Mouse (Mus musculus) liver, embryonic 15.5 days (tissue): ENCODE measurements around the gene Gstp3. TPM values are rescaled to one million over a fixed set of nuclear protein-coding genes. Genes with fewer than 3 reads are reported as not detected.

ENCODE experiments used
- ATAC-seq: fragments of 200-750 bp; cut with Nextera tagmentation; 2 replicates; pipeline ENCODE4 v1.8.0; 2017; ENCODE audit warnings: moderate number of reproducible peaks, mild to moderate bottlenecking, moderate library complexity; ENCODE audit not compliant: insufficient read depth
- H3K27ac ChIP-seq: fragments of 300-500 bp; sonication (generic); replicated peaks from 2 replicates; pipeline ENCODE4 v1.5.1; 2015; ENCODE audit warnings: mild to moderate bottlenecking, inconsistent platforms
- H3K27me3 ChIP-seq: fragments of 300-500 bp; sonication (generic); 2 replicates; pipeline ENCODE4 v1.6.1; 2015; ENCODE audit warnings: mild to moderate bottlenecking, inconsistent platforms
- H3K36me3 ChIP-seq: fragments of 300-500 bp; sonication (generic); replicated peaks from 2 replicates; pipeline ENCODE4 v1.6.1; 2015; ENCODE audit warnings: moderate library complexity, mild to moderate bottlenecking, inconsistent platforms
- H3K4me1 ChIP-seq: fragments of 300-500 bp; sonication (generic); replicated peaks from 2 replicates; pipeline ENCODE4 v1.6.1; 2015; ENCODE audit warnings: inconsistent platforms
- H3K4me2 ChIP-seq: fragments of 300-500 bp; sonication (generic); 2 replicates; pipeline ENCODE4 v1.6.1; 2015; ENCODE audit warnings: moderate library complexity, mild to moderate bottlenecking, inconsistent platforms
- H3K4me3 ChIP-seq: fragments of 300-500 bp; sonication (generic); replicated peaks from 2 replicates; pipeline ENCODE4 v1.5.1; 2015; ENCODE audit warnings: mild to moderate bottlenecking, inconsistent platforms
- H3K9ac ChIP-seq: fragments of 300-500 bp; sonication (generic); 2 replicates; pipeline ENCODE4 v1.6.1; 2015; ENCODE audit warnings: moderate library complexity, mild to moderate bottlenecking, inconsistent platforms
- H3K9me3 ChIP-seq: fragments of 300-500 bp; sonication (generic); replicated peaks from 2 replicates; pipeline ENCODE4 v1.6.1; 2016; ENCODE audit warnings: inconsistent platforms
- WGBS: fragments of 180-500 bp; shearing (Covaris S2); methylation state at CpG from one replicate; pipeline ENCODE4 v1.1.7; 2015; ENCODE audit warnings: mixed read lengths; ENCODE audit not compliant: insufficient replicate concordance; 5-methylcytosine and 5-hydroxymethylcytosine counted together
- polyA plus RNA-seq: library from polyadenylated mRNA; unstranded; fragments of >200 nt; fragmentation: Nextera tagmentation; extraction: Ambion mirVana; gene quantifications from 2 replicates; pipeline ENCODE4 v1.2.1, GENCODE M21; 2015

The Gstp3 gene
- polyA plus RNA-seq, 1 experiment from 2014 or later = 77.6 TPM

- Histone ChIP-seq H3K9ac (peak within 1 kb of the TSS; percentile 63), H3K9me3 (no peaks in the 10 kb centered on the region), H3K36me3 (peaks cover 8% of the 10 kb centered on the region; the same call in 1 of the 2 replicates), H3K4me1 (peaks cover 56% of the 10 kb centered on the region), H3K4me2 (peak within 1 kb of the TSS; percentile 93), H3K27ac (peak within 1 kb of the TSS; percentile 99), H3K4me3 (peak within 1 kb of the TSS; percentile 74), H3K27me3 (peaks cover 47% of the 10 kb centered on the region)
- 1% methylated on average over 53 of the region's 53 CpGs for WGBS
- ATAC-seq = no peak
Measured at GRCm38 (mm10) chr19:4099837-4100717, 40.7 kb upstream of the Gstp3 start, which contains the start of gene Pitpnm1. TSS of gene Pitpnm1 (plus strand) at chr19:4099998.

- H3K4me1 ChIP-seq = peaks cover 56% of the 10 kb centered on the region
- H3K9ac ChIP-seq = peak overlapping the region; percentile 63
- WGBS = 6% methylated on average over 9 of the region's 9 CpGs
- H3K4me3 ChIP-seq = peak overlapping the region; percentile 74
- H3K9me3 ChIP-seq = no peaks in the 10 kb centered on the region
- peak overlapping the region; percentile 93 for H3K4me2 ChIP-seq
- H3K27ac ChIP-seq = peak overlapping the region; percentile 99
- H3K27me3 ChIP-seq = peaks cover 46% of the 10 kb centered on the region
- peaks cover 6% of the 10 kb centered on the region; the same call in 1 of the 2 replicates for H3K36me3 ChIP-seq
- ATAC-seq = no peak
Measured at GRCm38 (mm10) chr19:4099056-4099455, 39.7 kb upstream of the Gstp3 start.

- Histone ChIP-seq H3K36me3 (peaks cover 6% of the 10 kb centered on the region; the same call in 1 of the 2 replicates), H3K4me3 (peak overlapping the region; percentile 74), H3K27ac (peak overlapping the region; percentile 99), H3K9ac (peak overlapping the region; percentile 74; the same call in 1 of the 2 replicates), H3K27me3 (peaks cover 41% of the 10 kb centered on the region), H3K9me3 (no peaks in the 10 kb centered on the region), H3K4me1 (peaks cover 56% of the 10 kb centered on the region), H3K4me2 (peak overlapping the region; percentile 93)
- 71% methylated on average over 13 of the region's 13 CpGs for WGBS
- no peak for ATAC-seq
Measured at GRCm38 (mm10) chr19:4098426-4098825, 39.1 kb upstream of the Gstp3 start.

GRCm38 (mm10) chr19:4097441-4097825, 38.1 kb upstream of the Gstp3 start:
- peaks cover 6% of the 10 kb centered on the region; the same call in 1 of the 2 replicates for H3K36me3 ChIP-seq
- H3K9me3 ChIP-seq = no peaks in the 10 kb centered on the region
- peak overlapping the region; percentile 74 for H3K9ac ChIP-seq
- peak overlapping the region; percentile 93 for H3K4me2 ChIP-seq
- H3K27me3 ChIP-seq = peaks cover 31% of the 10 kb centered on the region
- WGBS = 2% methylated on average over 21 of the region's 21 CpGs
- ATAC-seq = peak; percentile 76
- peaks cover 63% of the 10 kb centered on the region for H3K4me1 ChIP-seq
- peak overlapping the region; percentile 74 for H3K4me3 ChIP-seq
- H3K27ac ChIP-seq = peak overlapping the region; percentile 99

GRCm38 (mm10) chr19:4096642-4097440, 37.5 kb upstream of the Gstp3 start, which contains the start of gene Cdk2ap2:
TSS of gene Cdk2ap2 (plus strand) at chr19:4097182.
- Histone ChIP-seq H3K4me2 (peak within 1 kb of the TSS; percentile 93), H3K27me3 (peaks cover 25% of the 10 kb centered on the region), H3K9me3 (no peaks in the 10 kb centered on the region), H3K4me3 (peak within 1 kb of the TSS; percentile 74), H3K4me1 (peaks cover 64% of the 10 kb centered on the region), H3K9ac (peak within 1 kb of the TSS; percentile 74), H3K36me3 (peaks cover 6% of the 10 kb centered on the region; the same call in 1 of the 2 replicates), H3K27ac (peak within 1 kb of the TSS; percentile 99)
- under 1% methylated on average over 65 of the region's 65 CpGs for WGBS
- ATAC-seq = peak; percentile 91

GRCm38 (mm10) chr19:4095802-4096201, 36.4 kb upstream of the Gstp3 start:
- ATAC-seq = no peak
- no peak overlapping the region for H3K9ac ChIP-seq
- H3K27ac ChIP-seq = no peak overlapping the region
- H3K4me1 ChIP-seq = peaks cover 55% of the 10 kb centered on the region
- peaks cover 15% of the 10 kb centered on the region for H3K27me3 ChIP-seq
- H3K4me3 ChIP-seq = peak overlapping the region; percentile 74
- peaks cover 6% of the 10 kb centered on the region; the same call in 1 of the 2 replicates for H3K36me3 ChIP-seq
- no peaks in the 10 kb centered on the region for H3K9me3 ChIP-seq
- peak overlapping the region; percentile 93 for H3K4me2 ChIP-seq
- 65% methylated on average over 3 of the region's 3 CpGs for WGBS

GRCm38 (mm10) chr19:4094774-4095303, 35.5 kb upstream of the Gstp3 start:
- Histone ChIP-seq H3K27me3 (peaks cover 5% of the 10 kb centered on the region), H3K4me1 (peaks cover 45% of the 10 kb centered on the region), H3K9me3 (no peaks in the 10 kb centered on the region), H3K4me2 (no peak overlapping the region), H3K4me3 (no peak overlapping the region), H3K36me3 (peaks cover 6% of the 10 kb centered on the region; the same call in 1 of the 2 replicates), H3K9ac (no peak overlapping the region), H3K27ac (no peak overlapping the region)
- no peak for ATAC-seq
- 74% methylated on average over 5 of the region's 5 CpGs for WGBS

- WGBS = 69% methylated on average over 3 of the region's 3 CpGs
- peaks cover 3% of the 10 kb centered on the region for H3K27me3 ChIP-seq
Measured at GRCm38 (mm10) chr19:4094348-4094747, 35.0 kb upstream of the Gstp3 start.

GRCm38 (mm10) chr19:4093772-4094171, 34.4 kb upstream of the Gstp3 start:
- WGBS = 76% methylated on average over 7 of the region's 7 CpGs
- Histone ChIP-seq H3K4me2 (no peak overlapping the region), H3K36me3 (peaks cover 6% of the 10 kb centered on the region; the same call in 1 of the 2 replicates), H3K9me3 (no peaks in the 10 kb centered on the region), H3K27ac (no peak overlapping the region), H3K4me1 (peaks cover 34% of the 10 kb centered on the region), H3K9ac (no peak overlapping the region), H3K4me3 (no peak overlapping the region), H3K27me3 (peaks cover 9% of the 10 kb centered on the region)
- no peak for ATAC-seq

More at GRCm38 (mm10) chr19:4094348-4094747, 35.0 kb upstream of the Gstp3 start:
- Histone ChIP-seq H3K36me3 (peaks cover 6% of the 10 kb centered on the region; the same call in 1 of the 2 replicates), H3K9ac (no peak overlapping the region), H3K9me3 (no peaks in the 10 kb centered on the region), H3K4me3 (no peak overlapping the region), H3K4me2 (no peak overlapping the region), H3K27ac (no peak overlapping the region), H3K4me1 (peaks cover 40% of the 10 kb centered on the region)
- ATAC-seq = no peak

GRCm38 (mm10) chr19:4092750-4093149, 33.4 kb upstream of the Gstp3 start:
- no peak overlapping the region for H3K4me2 ChIP-seq
- ATAC-seq = no peak
- H3K9ac ChIP-seq = no peak overlapping the region

More at GRCm38 (mm10) chr19:4092750-4093149, 33.4 kb upstream of the Gstp3 start:
- peaks cover 30% of the 10 kb centered on the region for H3K4me1 ChIP-seq
- H3K9me3 ChIP-seq = no peaks in the 10 kb centered on the region
- H3K36me3 ChIP-seq = no peaks in the 10 kb centered on the region
- H3K27me3 ChIP-seq = peaks cover 11% of the 10 kb centered on the region
- H3K4me3 ChIP-seq = no peak overlapping the region
- no peak overlapping the region for H3K27ac ChIP-seq
- WGBS = 45% methylated on average over 3 of the region's 3 CpGs
